Mouse (Mus musculus) ES-Bruce4 (cell line): Measurements from ENCODE around the gene Slc1a3. TPM values are rescaled to one million over a fixed set of nuclear protein-coding genes. Genes with fewer than 3 reads are reported as not detected.

ENCODE experiments used
- H3K27ac ChIP-seq: 2 replicates; pipeline ENCODE4 v1.5.1; 2012; ENCODE audit warnings: low read length, inconsistent platforms; ENCODE audit not compliant: insufficient read depth
- H3K27me3 ChIP-seq: 2 replicates; pipeline ENCODE4 v1.6.1; 2012; ENCODE audit warnings: mild to moderate bottlenecking, low read length, inconsistent platforms; ENCODE audit not compliant: control insufficient read depth, poor library complexity, insufficient read depth, severe bottlenecking
- H3K36me3 ChIP-seq: 2 replicates; pipeline ENCODE4 v1.6.1; 2012; ENCODE audit warnings: inconsistent platforms, mild to moderate bottlenecking, low read length, moderate library complexity; ENCODE audit not compliant: control insufficient read depth, poor library complexity, insufficient read depth, severe bottlenecking
- H3K4me1 ChIP-seq: one replicate; pipeline ENCODE4 v1.8.1; 2011; ENCODE audit warnings: low read length; ENCODE audit not compliant: control insufficient read depth, insufficient read depth
- H3K4me3 ChIP-seq: 2 replicates; pipeline ENCODE4 v1.5.1; 2011; ENCODE audit warnings: low read depth, mild to moderate bottlenecking, low read length
- H3K9ac ChIP-seq: 2 replicates; pipeline ENCODE4 v1.6.1; 2012; ENCODE audit warnings: low read depth, mild to moderate bottlenecking, inconsistent platforms; ENCODE audit not compliant: poor library complexity, severe bottlenecking
- H3K9me3 ChIP-seq: replicated peaks from 2 replicates; pipeline ENCODE4 v1.6.1; 2012; ENCODE audit warnings: mild to moderate bottlenecking, low read length, inconsistent platforms; ENCODE audit not compliant: control insufficient read depth, poor library complexity, insufficient read depth, severe bottlenecking
- CTCF ChIP-seq: IDR thresholded peaks from one replicate; pipeline ENCODE4 v1.8.1; 2011; ENCODE audit warnings: low read depth, low read length
- EP300 ChIP-seq: IDR thresholded peaks from 2 replicates; pipeline ENCODE4 v1.6.1; 2011; ENCODE audit warnings: low read depth, low read length; ENCODE audit not compliant: insufficient read depth
- POLR2A ChIP-seq: IDR thresholded peaks from one replicate; pipeline ENCODE4 v1.8.1; 2011; ENCODE audit warnings: low read length; ENCODE audit not compliant: insufficient read depth
- polyA plus RNA-seq: library from polyadenylated mRNA; stranded (reverse); fragments of >200 nt; gene quantifications from 2 replicates; pipeline ENCODE4 v1.2.4, GENCODE M21; 2011; ENCODE audit warnings: low read depth; ENCODE audit not compliant: missing spikeins, insufficient read depth, insufficient read length

The Slc1a3 gene
- polyA plus RNA-seq, 1 experiment: 21.7 TPM

DNA sequence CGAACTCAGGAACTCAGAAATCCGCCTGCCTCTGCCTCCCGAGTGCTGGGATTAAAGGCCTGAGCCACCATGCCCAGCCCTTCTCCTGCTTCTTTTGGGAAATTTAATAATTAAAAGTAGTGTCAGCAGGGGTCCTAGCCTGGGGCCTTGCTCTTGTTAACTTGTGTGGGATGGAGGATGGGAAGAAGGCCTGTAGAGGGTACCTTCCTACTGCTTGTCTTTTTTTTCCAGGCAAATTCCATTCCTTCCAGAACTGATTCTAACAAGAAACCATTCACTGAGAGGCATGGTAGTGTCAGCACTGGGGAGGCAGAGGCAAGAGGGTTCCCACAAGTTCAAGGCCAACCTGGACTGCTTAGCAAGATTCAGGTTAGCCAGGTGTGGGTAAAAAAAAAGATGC lies 11.2 kb upstream of the Slc1a3 start:
- no peak overlapping the region for H3K9ac ChIP-seq
- peaks cover 4% of the 10 kb centered on the region for H3K4me1 ChIP-seq
- no peaks in the 10 kb centered on the region for H3K9me3 ChIP-seq
- no peaks in the 10 kb centered on the region for H3K36me3 ChIP-seq
- no peaks in the 10 kb centered on the region for H3K27me3 ChIP-seq
- peak overlapping the region; percentile 14; the same call in 1 of the 2 replicates for H3K27ac ChIP-seq
- no peak overlapping the region for H3K4me3 ChIP-seq
- TF ChIP-seq POLR2A: no peak
- TF ChIP-seq EP300: no peak
- no peak for TF ChIP-seq CTCF

DNA sequence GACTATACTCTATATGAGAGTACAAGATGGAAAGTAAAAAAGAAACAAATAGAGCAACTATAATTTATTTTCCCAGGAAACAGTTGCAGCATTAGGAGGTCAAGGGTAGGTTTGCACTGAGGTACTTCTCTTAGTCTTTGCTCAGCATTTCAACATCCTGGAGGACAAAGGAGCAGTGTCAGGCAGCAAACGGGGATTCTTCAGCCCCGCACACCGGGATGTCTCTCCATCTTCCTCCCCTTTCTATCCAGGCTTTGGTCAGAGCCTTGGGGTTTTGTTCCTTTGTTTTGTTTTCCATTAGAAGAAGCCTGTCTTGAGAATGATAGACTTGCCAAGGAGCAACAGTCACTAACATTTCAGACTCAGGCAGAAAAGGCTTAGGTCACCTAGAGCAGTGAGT lies 10.4 kb upstream of the Slc1a3 start:
- 0 out of 2 replicates have a peak, but pooled peaks have one; percentile 14 for TF ChIP-seq EP300
- TF ChIP-seq CTCF: no peak
- H3K4me1 ChIP-seq: peaks cover 4% of the 10 kb centered on the region
- H3K36me3 ChIP-seq: no peaks in the 10 kb centered on the region
- no peak overlapping the region for H3K4me3 ChIP-seq
- H3K9ac ChIP-seq: no peak overlapping the region
- H3K27me3 ChIP-seq: no peaks in the 10 kb centered on the region
- H3K27ac ChIP-seq: peak overlapping the region; percentile 87
- no peaks in the 10 kb centered on the region for H3K9me3 ChIP-seq

DNA sequence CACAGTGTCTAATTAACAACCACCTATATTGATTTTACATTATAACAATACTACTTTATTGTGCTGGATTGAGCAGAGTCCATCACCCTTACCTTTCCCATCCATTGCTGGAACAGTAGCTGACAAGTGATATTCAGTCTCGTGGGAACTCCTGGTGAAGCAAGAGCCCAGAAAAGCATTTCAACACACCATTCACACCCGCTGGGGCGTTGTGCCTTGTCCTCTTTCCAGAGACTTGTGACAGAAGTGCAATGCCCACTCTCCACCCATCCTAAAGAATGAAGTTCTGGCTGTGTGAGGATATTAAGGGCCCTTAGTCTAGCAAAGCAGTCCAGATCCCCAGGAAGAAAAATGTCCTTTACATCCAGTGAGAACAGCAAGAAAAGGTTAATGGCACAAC lies 7.9 kb upstream of the Slc1a3 start:
- no peak for TF ChIP-seq CTCF
- TF ChIP-seq POLR2A: no peak
- TF ChIP-seq EP300: no peak
- no peaks in the 10 kb centered on the region for H3K27me3 ChIP-seq
- H3K36me3 ChIP-seq: no peaks in the 10 kb centered on the region
- H3K4me3 ChIP-seq: no peak overlapping the region
- peaks cover 6% of the 10 kb centered on the region for H3K4me1 ChIP-seq
- no peak overlapping the region for H3K27ac ChIP-seq
- no peaks in the 10 kb centered on the region for H3K9me3 ChIP-seq
- H3K9ac ChIP-seq: no peak overlapping the region

DNA sequence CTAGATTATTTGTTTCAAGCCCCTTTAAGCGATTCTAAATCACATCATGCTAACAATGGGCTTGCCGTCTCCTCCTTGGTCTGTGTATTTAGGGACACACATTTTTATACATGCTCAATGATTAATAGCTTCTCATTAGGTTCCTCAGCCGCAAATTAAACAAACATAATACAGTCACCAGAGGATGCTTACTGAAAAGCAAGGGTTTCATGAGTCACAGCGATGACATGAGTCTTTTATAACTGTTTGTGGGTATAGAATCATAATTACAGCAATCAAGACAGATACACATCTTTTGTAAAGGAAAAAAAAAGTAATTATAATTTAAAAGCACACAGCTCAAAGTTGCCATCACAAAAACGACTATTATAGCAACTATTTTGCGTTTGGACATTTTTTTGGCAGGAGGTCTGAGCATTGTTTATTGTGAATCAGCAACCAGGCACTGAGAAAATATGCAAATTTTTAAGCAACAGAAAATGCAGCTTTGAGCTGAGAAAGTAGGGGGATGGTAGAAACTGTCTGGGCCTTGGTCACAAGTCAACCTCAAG lies 6.5 kb upstream of the Slc1a3 start:
- peaks cover 2% of the 10 kb centered on the region for H3K4me1 ChIP-seq
- no peaks in the 10 kb centered on the region for H3K27me3 ChIP-seq
- H3K36me3 ChIP-seq: no peaks in the 10 kb centered on the region
- H3K9ac ChIP-seq: peak overlapping the region; percentile 20
- no peaks in the 10 kb centered on the region for H3K9me3 ChIP-seq
- TF ChIP-seq EP300: no peak
- no peak for TF ChIP-seq POLR2A
- TF ChIP-seq CTCF: no peak
- no peak overlapping the region for H3K4me3 ChIP-seq
- peak overlapping the region; percentile 68 for H3K27ac ChIP-seq

DNA sequence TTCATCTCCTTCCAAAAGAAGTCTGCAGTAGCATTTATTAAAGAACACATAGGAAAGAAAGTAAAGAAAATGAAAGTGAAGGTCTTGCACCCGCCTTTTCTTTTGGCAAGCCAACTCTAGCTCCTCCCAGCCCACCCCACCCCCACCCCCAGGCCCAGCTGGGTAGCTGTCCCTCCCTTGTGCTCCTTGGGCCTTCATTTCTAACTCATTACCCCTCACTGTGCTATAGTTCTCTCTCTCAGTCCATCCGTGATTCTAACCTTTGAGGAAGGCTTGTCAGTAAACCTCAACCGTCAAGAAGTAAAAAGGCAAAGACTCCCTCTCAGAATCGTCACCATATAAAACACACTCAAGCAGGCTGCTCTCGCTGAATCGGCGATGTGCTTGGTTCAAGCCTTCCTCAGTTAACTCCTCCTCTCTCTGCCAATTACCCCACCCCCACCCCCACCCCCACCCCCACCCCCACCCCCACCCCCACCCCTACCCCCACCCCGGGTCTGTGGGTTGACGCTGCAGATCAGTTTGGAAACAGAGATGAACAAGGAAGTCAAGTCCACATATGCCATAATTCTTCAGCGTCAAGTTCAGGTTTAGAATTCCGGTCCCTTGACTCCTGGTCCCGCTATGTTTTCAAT lies 5.9 kb upstream of the Slc1a3 start:
- no peak for TF ChIP-seq EP300
- no peak for TF ChIP-seq CTCF
- TF ChIP-seq POLR2A: no peak
- Histone ChIP-seq H3K4me3 (peak overlapping the region; percentile 47), H3K27ac (peak overlapping the region; percentile 92), H3K9me3 (no peaks in the 10 kb centered on the region), H3K36me3 (no peaks in the 10 kb centered on the region), H3K9ac (peak overlapping the region; percentile 20), H3K4me1 (peaks cover 2% of the 10 kb centered on the region), H3K27me3 (no peaks in the 10 kb centered on the region)

DNA sequence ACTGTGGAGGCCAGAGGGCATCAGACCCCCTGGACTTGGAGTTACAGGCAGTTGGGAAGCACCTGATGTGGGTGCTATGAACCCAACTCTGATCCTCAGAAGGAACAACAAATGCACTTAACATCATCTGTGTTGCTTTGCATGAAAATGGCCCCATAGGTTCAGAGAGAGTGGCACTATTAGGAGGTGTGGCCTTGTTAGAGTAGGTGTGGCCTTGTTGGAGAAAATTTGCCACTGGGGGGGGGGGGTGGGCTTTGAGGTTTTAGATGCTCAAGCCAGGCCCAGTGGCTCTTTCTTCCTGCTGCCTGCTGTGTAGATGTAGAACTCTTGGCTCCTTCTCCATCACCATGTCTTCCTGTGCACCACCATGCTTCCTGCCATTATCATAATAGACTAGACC lies 5.1 kb upstream of the Slc1a3 start:
- Histone ChIP-seq H3K36me3 (no peaks in the 10 kb centered on the region), H3K27me3 (no peaks in the 10 kb centered on the region), H3K9me3 (no peaks in the 10 kb centered on the region), H3K9ac (no peak overlapping the region), H3K27ac (peak overlapping the region; percentile 41; the same call in 1 of the 2 replicates), H3K4me3 (no peak overlapping the region), H3K4me1 (peaks cover 2% of the 10 kb centered on the region)
- TF ChIP-seq POLR2A: no peak
- TF ChIP-seq CTCF: no peak
- TF ChIP-seq EP300: no peak
